Mouse (Mus musculus): ENCODE measurements around the gene Rbms3.

- TF ChIP-seq CTCF (IDR thresholded peaks at IDR 0.05; ENCODE audit: borderline replicate concordance, extremely low read depth, insufficient read depth, insufficient read length) (no peak), POLR2A (IDR thresholded peaks at IDR 0.05; ENCODE audit: borderline replicate concordance, extremely low read depth, insufficient read depth, insufficient read length, poor library complexity, severe bottlenecking) (no peak)
These were observed 268.3 kb downstream of the Rbms3 start for GRCm38 (mm10) chr9:117361431-117361830.

All from brain, embryonic 14.5 days (tissue).